Mouse (Mus musculus): ENCODE measurements around the gene Ppp1r9a. TPM values are rescaled to one million over a fixed set of nuclear protein-coding genes. Genes with fewer than 3 reads are reported as not detected.

Gene Ppp1r9a
- total and polyA plus RNA-seq, 3 experiments = 1.0 TPM; not detected in 2

- Histone ChIP-seq H3K27me3 (replicated peaks) (no peaks in the 10 kb centered on the region), H3K9ac (ENCODE audit: insufficient read depth, low read depth) (no peak overlapping the region), H3K79me2 (replicated peaks; ENCODE audit: control insufficient read depth, extremely low read depth, insufficient read depth, poor library complexity, severe bottlenecking) (no peaks in the 10 kb centered on the region), H3K4me1 (ENCODE audit: control insufficient read depth in 1 of 2, insufficient read depth in 2 of 2) (no peaks in the 10 kb centered on the region), H3K4me2 (ENCODE audit: insufficient read depth, low read depth, poor library complexity, severe bottlenecking) (no peak overlapping the region), H3K36me3 (replicated peaks in 1 of 2; ENCODE audit: control insufficient read depth in 1 of 2, insufficient read depth in 1 of 2, low read length in 1 of 2) (no peaks in the 10 kb centered on the region), H3K27ac (ENCODE audit: insufficient read depth, low read depth) (no peak overlapping the region), H3K9me3 (replicated peaks; ENCODE audit: low read length) (no peaks in the 10 kb centered on the region), H3K4me3 (replicated peaks in 1 of 3; ENCODE audit: low read depth in 2 of 3, low read length in 2 of 3, poor library complexity in 1 of 3) (no peak overlapping the region)
- in situ Hi-C loops (cut with MboI; ENCODE audit: low pct_ligation_motif_present, low pct_unique_long_range_greater_than_20kb, low sequenced_read_pairs) (no loop called here), dilution Hi-C loops (cut with MboI; ENCODE audit: extremely low pct_ligation_motif_present, extremely low pct_unique_long_range_greater_than_20kb, low sequenced_read_pairs) (no loop called here)
- no peak for DNase-seq (ENCODE audit: extremely low read depth)
- no peak for TF ChIP-seq NELFE (IDR thresholded peaks at IDR 0.05; ENCODE audit: low read depth, low read length)
Measured at GRCm38 (mm10) chr6:5188938-5189337, 286.2 kb downstream of the Ppp1r9a start.

DNA sequence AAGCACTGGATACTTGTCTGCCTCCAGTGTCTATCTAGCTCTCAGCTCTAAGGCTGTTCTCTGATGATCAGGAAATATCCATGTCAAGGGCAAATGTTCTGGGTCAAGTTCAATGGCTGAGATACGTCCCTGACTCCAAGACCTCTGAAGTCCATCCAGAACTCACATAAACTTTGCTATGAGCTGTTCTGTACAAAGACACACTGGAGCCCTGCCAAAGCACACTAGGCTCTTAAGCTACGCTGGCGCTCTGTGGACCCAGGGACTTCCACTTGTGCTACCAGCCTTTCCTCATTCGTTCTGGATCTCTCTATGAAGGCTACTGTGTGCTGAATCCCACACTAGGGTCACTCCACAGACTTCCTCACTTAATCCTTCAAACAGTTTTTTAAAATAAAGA, 286.8 kb downstream of the Ppp1r9a start:
- H3K4me2 ChIP-seq (ENCODE audit: insufficient read depth, low read depth, poor library complexity, severe bottlenecking) = no peak overlapping the region
- H3K27ac ChIP-seq (ENCODE audit: insufficient read depth, low read depth) = no peak overlapping the region
- H3K9me3 ChIP-seq (replicated peaks; ENCODE audit: low read length) = no peaks in the 10 kb centered on the region
- H3K27me3 ChIP-seq (replicated peaks) = no peaks in the 10 kb centered on the region
- H3K4me3 ChIP-seq (replicated peaks in 1 of 3; ENCODE audit: low read depth in 2 of 3, low read length in 2 of 3, poor library complexity in 1 of 3) = no peak overlapping the region
- dilution Hi-C loops (cut with MboI; ENCODE audit: extremely low pct_ligation_motif_present, extremely low pct_unique_long_range_greater_than_20kb, low sequenced_read_pairs) (no loop called here), in situ Hi-C loops (cut with MboI; ENCODE audit: low pct_ligation_motif_present, low pct_unique_long_range_greater_than_20kb, low sequenced_read_pairs) (no loop called here)
- no peaks in the 10 kb centered on the region for H3K79me2 ChIP-seq (replicated peaks; ENCODE audit: control insufficient read depth, extremely low read depth, insufficient read depth, poor library complexity, severe bottlenecking)
- no peaks in the 10 kb centered on the region for H3K36me3 ChIP-seq (replicated peaks in 1 of 2; ENCODE audit: control insufficient read depth in 1 of 2, insufficient read depth in 1 of 2, low read length in 1 of 2)
- H3K9ac ChIP-seq (ENCODE audit: insufficient read depth, low read depth) = no peak overlapping the region
- H3K4me1 ChIP-seq (ENCODE audit: control insufficient read depth in 1 of 2, insufficient read depth in 2 of 2) = no peaks in the 10 kb centered on the region
- DNase-seq (ENCODE audit: extremely low read depth) = no peak
- no peak for TF ChIP-seq USF1 (IDR thresholded peaks at IDR 0.05; ENCODE audit: low read depth, low read length)

- Histone ChIP-seq H3K4me2 (ENCODE audit: insufficient read depth, low read depth, poor library complexity, severe bottlenecking) (no peak overlapping the region), H3K27me3 (replicated peaks) (no peaks in the 10 kb centered on the region), H3K9me3 (replicated peaks; ENCODE audit: low read length) (no peaks in the 10 kb centered on the region), H3K27ac (ENCODE audit: insufficient read depth, low read depth) (no peak overlapping the region), H3K4me3 (replicated peaks in 1 of 3; ENCODE audit: low read depth in 2 of 3, low read length in 2 of 3, poor library complexity in 1 of 3) (no peak overlapping the region), H3K9ac (ENCODE audit: insufficient read depth, low read depth) (no peak overlapping the region), H3K36me3 (replicated peaks in 1 of 2; ENCODE audit: control insufficient read depth in 1 of 2, insufficient read depth in 1 of 2, low read length in 1 of 2) (no peaks in the 10 kb centered on the region), H3K4me1 (ENCODE audit: control insufficient read depth in 1 of 2, insufficient read depth in 2 of 2) (no peaks in the 10 kb centered on the region), H3K79me2 (replicated peaks; ENCODE audit: control insufficient read depth, extremely low read depth, insufficient read depth, poor library complexity, severe bottlenecking) (no peaks in the 10 kb centered on the region)
- in situ Hi-C loops (cut with MboI; ENCODE audit: low pct_ligation_motif_present, low pct_unique_long_range_greater_than_20kb, low sequenced_read_pairs) = no loop called here
- no peak for TF ChIP-seq MAZ (IDR thresholded peaks at IDR 0.05; ENCODE audit: low read depth, low read length)
- no peak for TF ChIP-seq TCF12 (IDR thresholded peaks at IDR 0.05; ENCODE audit: low read depth, low read length)
- no peak for TF ChIP-seq CHD1 (IDR thresholded peaks at IDR 0.05; ENCODE audit: low read depth, low read length)
- TF ChIP-seq ZMIZ1 (IDR thresholded peaks at IDR 0.05; ENCODE audit: low read depth, low read length) = no peak
- TF ChIP-seq SIN3A (IDR thresholded peaks at IDR 0.05; ENCODE audit: low read length) = no peak
- no peak for TF ChIP-seq CTCF (conservative IDR thresholded peaks at IDR 0.05 in 1 of 2, IDR thresholded peaks at IDR 0.05 in 1 of 2; ENCODE audit: low read depth in 2 of 2, low read length in 2 of 2)
- no peak for TF ChIP-seq ZKSCAN1 (IDR thresholded peaks at IDR 0.05; ENCODE audit: borderline replicate concordance, low read depth, low read length)
- TF ChIP-seq NELFE (IDR thresholded peaks at IDR 0.05; ENCODE audit: low read depth, low read length) = no peak
- dilution Hi-C loops (cut with MboI; ENCODE audit: extremely low pct_ligation_motif_present, extremely low pct_unique_long_range_greater_than_20kb, low sequenced_read_pairs) = no loop called here
- no peak for DNase-seq (ENCODE audit: extremely low read depth)
Measured at GRCm38 (mm10) chr6:5190761-5191160, 288.0 kb downstream of the Ppp1r9a start.

All from CH12.LX (cell line).